Mouse (Mus musculus): ENCODE results near the gene Ttll8. TPM values are rescaled to one million over a fixed set of nuclear protein-coding genes. Genes with fewer than 3 reads are reported as not detected.

Ttll8 gene
- polyA plus RNA-seq, 1 experiment = 1.6 TPM

DNA sequence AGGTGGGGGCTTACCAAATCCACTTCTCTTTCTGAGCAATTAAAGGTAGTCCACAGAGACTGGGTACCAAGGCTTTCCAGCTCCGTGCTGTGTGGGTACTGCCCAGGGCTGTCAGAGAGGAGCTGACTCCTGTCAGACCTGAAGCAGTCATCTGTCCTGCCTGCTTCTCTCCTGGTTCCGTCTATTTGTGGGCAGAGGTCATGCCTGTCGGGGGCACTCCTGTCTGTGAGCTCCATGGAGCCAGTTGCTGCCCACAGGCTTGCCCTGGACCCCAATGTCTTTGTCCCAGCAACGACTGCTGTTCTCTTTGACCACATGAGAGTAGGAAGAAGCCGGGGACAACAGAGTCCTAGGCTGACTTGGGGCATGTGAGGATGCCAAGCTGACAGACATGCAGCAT is 97.6 kb downstream of the Ttll8 start:
- no peak overlapping the region for H3K27ac ChIP-seq (ENCODE audit: insufficient read depth, low read length)
- H3K27me3 ChIP-seq (ENCODE audit: control insufficient read depth, insufficient read depth, low read length) = no peaks in the 10 kb centered on the region
- DNase-seq = peak in 1 of 2 experiments; percentile 19
- 76% methylated on average over 5 of the region's 5 CpGs for WGBS
- H3K4me3 ChIP-seq (replicated peaks; ENCODE audit: insufficient read depth, low read depth, low read length) = no peak overlapping the region
- no peak for TF ChIP-seq POLR2A (IDR thresholded peaks at IDR 0.05; ENCODE audit: borderline replicate concordance, insufficient read depth, low read length)
- no peak for TF ChIP-seq CTCF (IDR thresholded peaks at IDR 0.05; ENCODE audit: borderline replicate concordance, insufficient read depth, low read depth, low read length)
- H3K4me1 ChIP-seq (ENCODE audit: control insufficient read depth, insufficient read depth, low read length) = peaks cover 53% of the 10 kb centered on the region

DNA sequence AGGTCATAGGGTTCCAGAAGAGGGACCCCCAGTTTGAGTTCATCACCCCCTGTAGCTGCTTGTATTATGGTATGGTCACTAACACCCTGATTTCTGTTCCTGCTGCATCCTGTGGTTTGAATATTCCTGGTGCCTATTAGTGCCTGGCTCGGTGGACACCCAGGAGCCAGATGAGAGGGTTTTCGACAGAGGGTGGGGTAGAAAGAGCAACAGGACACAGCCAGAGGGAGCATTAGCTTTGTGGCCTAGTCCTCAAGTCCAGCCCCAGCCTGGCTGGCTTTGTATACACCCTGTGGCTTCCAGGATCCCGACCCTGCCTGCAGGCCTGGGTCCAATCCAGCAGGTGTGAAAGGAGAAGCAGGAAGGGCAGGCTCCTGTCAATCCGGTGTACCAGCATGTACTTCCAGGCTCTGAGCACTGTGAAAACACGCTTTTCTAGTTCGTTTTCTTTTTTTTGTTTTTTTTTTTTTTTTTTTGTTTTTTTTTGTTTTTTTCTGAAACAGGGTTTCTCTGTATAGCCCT is 98.3 kb downstream of the Ttll8 start:
- no peaks in the 10 kb centered on the region for H3K27me3 ChIP-seq (ENCODE audit: control insufficient read depth, insufficient read depth, low read length)
- peaks cover 59% of the 10 kb centered on the region for H3K4me1 ChIP-seq (ENCODE audit: control insufficient read depth, insufficient read depth, low read length)
- DNase-seq = peak in 1 of 2 experiments; percentile 32
- TF ChIP-seq CTCF (IDR thresholded peaks at IDR 0.05; ENCODE audit: borderline replicate concordance, insufficient read depth, low read depth, low read length) (no peak), POLR2A (IDR thresholded peaks at IDR 0.05; ENCODE audit: borderline replicate concordance, insufficient read depth, low read length) (no peak)
- no peak overlapping the region for H3K27ac ChIP-seq (ENCODE audit: insufficient read depth, low read length)
- no peak overlapping the region for H3K4me3 ChIP-seq (replicated peaks; ENCODE audit: insufficient read depth, low read depth, low read length)
- 58% methylated on average over 6 of the region's 6 CpGs for WGBS

DNA sequence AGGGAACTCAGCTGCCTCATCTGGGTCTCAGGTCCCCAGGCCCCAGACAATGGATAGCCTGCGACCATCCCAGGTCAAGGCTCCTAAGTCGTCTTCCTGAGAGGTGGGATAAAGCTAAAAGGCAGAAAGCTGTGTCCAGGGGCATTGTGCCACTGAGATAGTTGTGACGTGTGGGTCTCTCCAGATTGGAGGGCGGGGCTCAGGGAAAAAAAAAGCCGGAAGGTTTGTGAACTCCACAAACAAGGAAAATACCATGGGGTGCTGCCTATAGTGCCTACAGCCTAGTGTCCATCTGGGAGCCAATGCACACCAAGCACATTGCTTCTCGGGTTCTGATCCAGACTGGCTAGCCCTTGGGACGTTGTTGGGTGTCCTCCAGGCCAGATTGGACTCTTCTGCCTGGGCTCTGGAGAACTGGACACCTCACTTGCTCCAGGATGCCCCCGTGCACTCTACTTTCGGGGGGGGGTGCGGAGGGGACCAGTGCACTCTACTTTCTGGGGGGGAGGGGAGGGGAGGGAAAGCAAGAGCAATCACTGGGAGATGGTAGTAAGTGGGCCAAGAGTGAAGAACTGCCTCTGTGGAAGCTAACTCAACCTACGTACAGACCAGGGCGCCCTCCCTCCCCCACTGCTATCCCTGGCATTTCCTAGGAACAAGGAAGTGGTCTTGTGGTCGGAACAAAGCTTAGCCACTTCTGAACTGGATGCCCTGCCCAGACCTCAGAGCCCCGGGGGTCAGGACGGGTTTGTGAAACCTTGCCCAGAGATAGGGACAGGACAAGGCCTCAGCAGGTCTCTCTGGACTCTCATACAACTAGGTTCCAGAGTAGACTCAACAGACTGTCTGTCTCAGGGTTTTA is 99.0 kb downstream of the Ttll8 start:
- DNase-seq = no peak
- Histone ChIP-seq H3K4me1 (ENCODE audit: control insufficient read depth, insufficient read depth, low read length) (peaks cover 67% of the 10 kb centered on the region), H3K4me3 (replicated peaks; ENCODE audit: insufficient read depth, low read depth, low read length) (no peak overlapping the region), H3K27me3 (ENCODE audit: control insufficient read depth, insufficient read depth, low read length) (no peaks in the 10 kb centered on the region), H3K27ac (ENCODE audit: insufficient read depth, low read length) (peak overlapping the region; percentile 20; the same call in 1 of the 2 replicates)
- WGBS = 69% methylated on average over 15 of the region's 15 CpGs
- TF ChIP-seq POLR2A (IDR thresholded peaks at IDR 0.05; ENCODE audit: borderline replicate concordance, insufficient read depth, low read length) = no peak
- no peak for TF ChIP-seq CTCF (IDR thresholded peaks at IDR 0.05; ENCODE audit: borderline replicate concordance, insufficient read depth, low read depth, low read length)

DNA sequence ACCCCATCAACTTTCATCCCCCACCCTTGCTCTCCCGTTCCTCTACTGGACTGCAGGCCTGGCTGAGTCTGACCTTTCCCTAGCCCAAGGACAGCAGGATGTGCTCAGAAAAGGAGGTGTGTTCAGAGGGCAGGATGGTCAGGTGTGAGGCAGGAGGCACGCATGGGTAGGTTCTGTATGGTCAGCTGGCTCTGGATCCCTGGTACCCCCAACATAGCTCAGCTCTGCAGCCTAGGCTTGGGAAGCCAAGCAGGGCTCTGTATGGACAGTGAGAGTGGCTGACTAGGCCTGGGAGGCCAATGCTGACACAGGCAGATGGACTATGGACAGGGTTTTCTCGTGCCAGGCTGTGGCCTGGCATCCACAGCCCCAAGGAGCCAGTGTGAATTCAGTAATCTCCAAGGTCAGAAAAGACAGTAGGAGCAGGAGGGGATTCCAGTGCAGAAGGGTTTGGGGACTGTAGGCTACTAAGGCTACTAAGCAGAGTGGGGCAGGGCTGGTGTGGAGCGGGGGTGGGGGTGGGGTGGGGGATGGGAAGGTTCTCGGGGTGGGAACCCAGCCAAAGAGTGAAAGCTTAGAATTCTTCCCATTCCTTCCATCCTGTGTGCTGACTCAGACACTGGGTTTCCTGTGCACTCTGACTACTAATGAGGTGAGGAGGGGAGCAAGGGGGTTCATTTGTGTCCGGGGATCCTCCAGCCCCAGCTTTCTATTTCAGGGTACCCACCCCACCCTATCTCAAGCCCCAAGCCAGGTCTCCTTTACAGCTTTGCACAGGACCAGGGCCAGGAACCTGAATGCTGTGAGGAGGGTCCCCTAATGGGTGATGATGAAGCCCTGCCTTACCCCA is 99.9 kb downstream of the Ttll8 start:
- DNase-seq = peak; percentile 63 to 69
- peaks cover 74% of the 10 kb centered on the region for H3K4me1 ChIP-seq (ENCODE audit: control insufficient read depth, insufficient read depth, low read length)
- no peak for TF ChIP-seq CTCF (IDR thresholded peaks at IDR 0.05; ENCODE audit: borderline replicate concordance, insufficient read depth, low read depth, low read length)
- no peak for TF ChIP-seq POLR2A (IDR thresholded peaks at IDR 0.05; ENCODE audit: borderline replicate concordance, insufficient read depth, low read length)
- H3K27me3 ChIP-seq (ENCODE audit: control insufficient read depth, insufficient read depth, low read length) = no peaks in the 10 kb centered on the region
- WGBS = 29% methylated on average over 6 of the region's 6 CpGs
- H3K27ac ChIP-seq (ENCODE audit: insufficient read depth, low read length) = peak overlapping the region; percentile 46
- no peak overlapping the region for H3K4me3 ChIP-seq (replicated peaks; ENCODE audit: insufficient read depth, low read depth, low read length)

DNA sequence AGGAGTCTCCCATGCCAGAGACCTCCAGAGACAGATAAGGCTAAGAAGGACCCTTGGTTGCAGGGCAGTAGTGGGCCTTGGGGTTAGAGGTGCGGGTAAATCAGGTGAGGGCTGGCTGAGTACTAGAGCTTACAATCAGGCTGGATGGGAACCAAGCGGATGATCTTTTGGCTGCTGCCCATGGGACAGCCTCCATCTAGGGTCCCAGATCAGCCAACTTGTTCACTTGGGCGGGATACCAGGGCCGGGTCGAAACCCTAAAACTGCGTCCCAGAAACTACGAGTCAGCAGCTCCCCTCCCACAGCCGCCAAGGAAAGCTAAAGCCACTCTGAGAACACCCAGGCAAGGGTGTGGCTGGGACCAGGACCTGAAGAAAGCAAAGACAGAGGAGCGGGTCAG is 101.1 kb downstream of the Ttll8 start:
- Histone ChIP-seq H3K4me1 (ENCODE audit: control insufficient read depth, insufficient read depth, low read length) (peaks cover 63% of the 10 kb centered on the region), H3K4me3 (replicated peaks; ENCODE audit: insufficient read depth, low read depth, low read length) (no peak overlapping the region), H3K27ac (ENCODE audit: insufficient read depth, low read length) (no peak overlapping the region), H3K27me3 (ENCODE audit: control insufficient read depth, insufficient read depth, low read length) (no peaks in the 10 kb centered on the region)
- TF ChIP-seq CTCF (IDR thresholded peaks at IDR 0.05; ENCODE audit: borderline replicate concordance, insufficient read depth, low read depth, low read length) = no peak
- no peak for TF ChIP-seq POLR2A (IDR thresholded peaks at IDR 0.05; ENCODE audit: borderline replicate concordance, insufficient read depth, low read length)
- DNase-seq = no peak
- WGBS = 91% methylated on average over 9 of the region's 9 CpGs

DNA sequence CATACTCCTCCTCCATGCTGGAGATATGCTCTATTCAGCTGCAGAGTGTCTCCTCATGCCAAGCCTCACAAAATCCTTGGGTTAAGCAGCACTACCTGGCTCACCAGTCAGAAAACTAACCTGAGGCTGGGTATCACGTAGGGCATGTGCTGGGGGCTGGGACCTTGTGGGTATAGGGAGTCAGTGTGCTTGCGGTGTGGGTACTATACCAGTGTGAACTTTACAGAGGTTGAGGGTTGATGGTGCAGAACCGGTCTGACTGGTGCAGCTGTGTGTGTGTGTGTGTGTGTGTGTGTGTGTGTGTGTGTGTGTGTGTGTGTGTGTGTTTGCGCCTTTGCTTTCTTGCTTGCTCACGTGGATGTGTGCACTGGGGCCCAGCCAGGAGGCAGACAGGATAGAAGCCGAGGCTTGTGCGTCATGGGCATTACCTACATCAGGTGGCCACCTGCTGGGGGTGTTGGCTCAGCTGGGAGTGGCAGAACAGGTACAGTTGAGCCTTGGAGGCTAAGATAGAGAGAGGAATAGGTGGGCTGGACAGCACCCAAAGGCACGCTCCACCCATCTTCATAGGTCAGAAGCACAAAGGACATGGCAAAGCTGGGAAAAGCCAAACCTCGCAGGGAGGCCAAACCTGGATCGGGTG is 102.6 kb downstream of the Ttll8 start:
- WGBS = 78% methylated on average over 10 of the region's 10 CpGs
- H3K4me1 ChIP-seq (ENCODE audit: control insufficient read depth, insufficient read depth, low read length) = peaks cover 48% of the 10 kb centered on the region
- no peak for DNase-seq
- no peaks in the 10 kb centered on the region for H3K27me3 ChIP-seq (ENCODE audit: control insufficient read depth, insufficient read depth, low read length)
- no peak overlapping the region for H3K4me3 ChIP-seq (replicated peaks; ENCODE audit: insufficient read depth, low read depth, low read length)
- peak overlapping the region; percentile 45; the same call in 1 of the 2 replicates for H3K27ac ChIP-seq (ENCODE audit: insufficient read depth, low read length)
- TF ChIP-seq CTCF (IDR thresholded peaks at IDR 0.05; ENCODE audit: borderline replicate concordance, insufficient read depth, low read depth, low read length) (no peak), POLR2A (IDR thresholded peaks at IDR 0.05; ENCODE audit: borderline replicate concordance, insufficient read depth, low read length) (no peak)

DNA sequence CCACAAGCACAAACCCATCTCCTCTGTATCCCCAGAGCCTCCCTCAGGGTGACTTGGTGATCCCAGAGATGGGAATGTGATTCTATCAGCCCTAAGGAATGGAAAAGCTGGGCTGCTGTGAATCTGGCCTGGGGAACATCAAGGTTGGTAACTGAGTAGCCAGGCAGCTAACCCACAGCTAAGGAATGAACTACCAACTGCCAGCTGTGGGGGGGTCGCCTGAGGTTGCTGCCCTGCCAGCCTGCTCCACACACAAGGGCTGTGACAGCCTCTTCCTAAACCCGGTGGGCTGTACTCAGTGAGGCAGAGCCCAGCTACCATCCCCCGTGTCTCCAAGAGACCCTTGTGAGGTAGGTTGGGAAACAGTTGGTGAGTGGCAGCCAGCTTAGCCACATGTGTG is 103.1 kb downstream of the Ttll8 start:
- TF ChIP-seq POLR2A (IDR thresholded peaks at IDR 0.05; ENCODE audit: borderline replicate concordance, insufficient read depth, low read length) = no peak
- no peak for TF ChIP-seq CTCF (IDR thresholded peaks at IDR 0.05; ENCODE audit: borderline replicate concordance, insufficient read depth, low read depth, low read length)
- 43% methylated on average over 3 of the region's 3 CpGs for WGBS
- Histone ChIP-seq H3K4me3 (replicated peaks; ENCODE audit: insufficient read depth, low read depth, low read length) (no peak overlapping the region), H3K27me3 (ENCODE audit: control insufficient read depth, insufficient read depth, low read length) (no peaks in the 10 kb centered on the region), H3K27ac (ENCODE audit: insufficient read depth, low read length) (peak overlapping the region; percentile 45; the same call in 1 of the 2 replicates), H3K4me1 (ENCODE audit: control insufficient read depth, insufficient read depth, low read length) (peaks cover 44% of the 10 kb centered on the region)
- DNase-seq = no peak

Data from cerebellum, adult 2 months (tissue).